Mouse (Mus musculus) forebrain, embryonic 11.5 days (tissue): Measurements from ENCODE around the gene Gsdma. TPM values are rescaled to one million over a fixed set of nuclear protein-coding genes. Genes with fewer than 3 reads are reported as not detected.

Source experiments
- ATAC-seq: fragments of 200-750 bp; cut with Nextera tagmentation; replicated peaks from 2 replicates; pipeline ENCODE4 v1.8.0; 2017; ENCODE audit warnings: moderate TSS enrichment; ENCODE audit not compliant: low FRiP score
- DNase-seq: peaks from one replicate; pipeline ENCODE4 v3.0.0-alpha.2; 2017; ENCODE audit warnings: low spot score
- H3K27ac ChIP-seq: fragments of 300-500 bp; sonication (generic); 2 replicates; pipeline ENCODE4 v1.5.1; 2014; ENCODE audit warnings: low read depth, low read length
- H3K27me3 ChIP-seq: fragments of 300-500 bp; sonication (generic); 2 replicates; pipeline ENCODE4 v1.6.1; 2014; ENCODE audit warnings: mild to moderate bottlenecking, low read length, mixed read lengths; ENCODE audit not compliant: control insufficient read depth, insufficient read depth
- H3K36me3 ChIP-seq: fragments of 300-500 bp; sonication (generic); 2 replicates; pipeline ENCODE4 v1.6.1; 2014; ENCODE audit warnings: mild to moderate bottlenecking, low read length, moderate library complexity, mixed read lengths; ENCODE audit not compliant: control insufficient read depth, insufficient read depth
- H3K4me1 ChIP-seq: fragments of 300-500 bp; sonication (generic); replicated peaks from 2 replicates; pipeline ENCODE4 v1.6.1; 2014; ENCODE audit warnings: low read length, mixed read lengths; ENCODE audit not compliant: control insufficient read depth, insufficient read depth
- H3K4me2 ChIP-seq: fragments of 300-500 bp; sonication (generic); 2 replicates; pipeline ENCODE4 v1.6.1; 2014; ENCODE audit warnings: low read depth, mild to moderate bottlenecking, low read length, moderate library complexity, mixed read lengths; ENCODE audit not compliant: severe bottlenecking
- H3K4me3 ChIP-seq: fragments of 300-500 bp; sonication (generic); 2 replicates; pipeline ENCODE4 v1.5.1; 2014; ENCODE audit warnings: low read depth, low read length
- H3K9ac ChIP-seq: fragments of 300-500 bp; sonication (generic); 2 replicates; pipeline ENCODE4 v1.6.1; 2014; ENCODE audit warnings: low read length
- H3K9me3 ChIP-seq: fragments of 300-500 bp; sonication (generic); 2 replicates; pipeline ENCODE4 v1.6.1; 2016; ENCODE audit warnings: low read length, mixed read lengths; ENCODE audit not compliant: control insufficient read depth
- WGBS: fragments of 180-500 bp; shearing (Covaris S2); extraction: QIAGEN DNeasy Blood & Tissue Kit; methylation state at CpG from one replicate; pipeline ENCODE4 v1.1.7; 2014; 5-methylcytosine and 5-hydroxymethylcytosine counted together
- polyA plus RNA-seq: library from polyadenylated mRNA; unstranded; fragments of >200 nt; fragmentation: Nextera tagmentation; extraction: Ambion mirVana; gene quantifications from 2 replicates; pipeline ENCODE4 v1.2.1, GENCODE M21; 2014

Gene Gsdma
- polyA plus RNA-seq, 1 experiment from 2014 or later, result not detected

DNA sequence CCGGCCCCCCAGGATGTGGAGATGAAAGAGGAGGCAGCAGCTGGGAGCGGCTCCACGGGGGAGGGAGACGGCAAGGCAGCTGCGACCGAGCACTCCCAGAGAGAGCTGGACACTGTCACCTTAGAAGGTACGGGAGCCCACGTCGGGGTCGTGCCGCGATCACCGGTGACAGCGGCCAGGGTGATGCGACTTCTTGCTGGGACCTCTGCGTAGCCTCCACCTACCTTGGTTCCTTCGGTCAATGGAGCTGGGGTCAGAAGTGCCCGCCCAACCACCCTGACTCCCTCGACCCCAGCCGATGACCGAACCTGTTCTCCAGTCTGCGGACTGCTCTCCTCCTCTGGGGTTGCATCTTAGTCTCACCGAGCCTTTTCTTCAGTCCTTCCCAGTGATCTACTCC lies 18.7 kb downstream of the Gsdma start:
- WGBS, result 0% methylated on average over 23 of the region's 23 CpGs
- peaks cover 5% of the 10 kb centered on the region; the same call in 1 of the 2 replicates for H3K4me1 ChIP-seq
- ATAC-seq (peak; percentile 47), DNase-seq (no peak)
- H3K27ac ChIP-seq, result no peak overlapping the region
- H3K9me3 ChIP-seq, result no peaks in the 10 kb centered on the region
- H3K36me3 ChIP-seq, result no peaks in the 10 kb centered on the region; the same call in 1 of the 2 replicates
- peak overlapping the region; percentile 69 for H3K4me2 ChIP-seq
- H3K9ac ChIP-seq, result peak overlapping the region; percentile 99
- H3K27me3 ChIP-seq, result no peaks in the 10 kb centered on the region
- peak overlapping the region; percentile 98 for H3K4me3 ChIP-seq

DNA sequence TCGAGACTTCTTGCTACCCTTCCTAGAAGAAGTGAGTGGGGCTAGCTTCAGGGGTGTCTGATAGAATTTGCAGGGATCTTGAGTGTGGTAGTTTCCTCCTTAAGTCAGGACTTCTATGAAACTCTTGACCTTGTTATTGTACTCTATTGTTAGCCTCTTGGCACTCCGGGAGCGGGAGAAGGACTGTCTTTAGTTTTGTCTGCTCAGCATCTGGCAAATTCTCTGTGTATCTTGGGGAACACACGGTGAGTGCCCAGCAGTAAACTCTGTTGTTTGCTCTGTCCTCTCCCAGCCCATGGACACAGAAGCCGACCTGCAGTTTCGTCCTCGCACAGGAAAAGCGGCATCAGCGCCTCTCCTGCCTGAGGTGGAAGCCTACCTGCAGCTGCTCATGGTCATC lies 21.5 kb downstream of the Gsdma start:
- WGBS, result 93% methylated on average over 9 of the region's 9 CpGs
- peaks cover 2% of the 10 kb centered on the region; the same call in 1 of the 2 replicates for H3K36me3 ChIP-seq

DNA sequence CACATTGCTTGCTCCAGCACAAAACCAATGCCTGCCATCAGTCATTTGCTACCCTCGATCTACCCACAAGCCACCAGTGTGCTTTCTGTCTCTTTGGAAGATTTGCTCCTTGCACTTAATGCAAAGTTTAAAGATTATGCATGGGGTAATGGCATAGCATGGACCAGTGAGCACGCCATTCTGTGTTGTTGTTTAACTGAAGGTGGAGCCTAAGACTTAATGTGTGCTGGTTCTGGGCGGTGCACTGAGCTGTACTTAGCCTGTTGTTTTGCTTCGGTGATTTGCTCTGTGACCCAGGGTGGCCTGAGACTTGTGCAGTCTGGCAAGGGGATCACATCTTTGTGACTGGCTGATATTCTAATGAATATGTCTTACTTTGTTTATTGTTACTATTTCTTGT lies 22.8 kb downstream of the Gsdma start:
- Histone ChIP-seq H3K27me3 (no peaks in the 10 kb centered on the region), H3K9ac (no peak overlapping the region), H3K9me3 (no peaks in the 10 kb centered on the region), H3K4me2 (no peak overlapping the region), H3K27ac (no peak overlapping the region), H3K4me1 (peaks cover 5% of the 10 kb centered on the region; the same call in 1 of the 2 replicates), H3K4me3 (no peak overlapping the region), H3K36me3 (peaks cover 11% of the 10 kb centered on the region)
- ATAC-seq (no peak), DNase-seq (no peak)
- WGBS, result 89% methylated on average over 4 of the region's 4 CpGs

More for the DNA sequence above, 21.5 kb downstream of the Gsdma start:
- no peaks in the 10 kb centered on the region for H3K27me3 ChIP-seq
- H3K4me3 ChIP-seq, result no peak overlapping the region
- no peaks in the 10 kb centered on the region for H3K9me3 ChIP-seq
- H3K4me2 ChIP-seq, result no peak overlapping the region
- no peak for ATAC-seq
- peaks cover 5% of the 10 kb centered on the region; the same call in 1 of the 2 replicates for H3K4me1 ChIP-seq
- H3K27ac ChIP-seq, result no peak overlapping the region
- H3K9ac ChIP-seq, result no peak overlapping the region
- no peak for DNase-seq

DNA sequence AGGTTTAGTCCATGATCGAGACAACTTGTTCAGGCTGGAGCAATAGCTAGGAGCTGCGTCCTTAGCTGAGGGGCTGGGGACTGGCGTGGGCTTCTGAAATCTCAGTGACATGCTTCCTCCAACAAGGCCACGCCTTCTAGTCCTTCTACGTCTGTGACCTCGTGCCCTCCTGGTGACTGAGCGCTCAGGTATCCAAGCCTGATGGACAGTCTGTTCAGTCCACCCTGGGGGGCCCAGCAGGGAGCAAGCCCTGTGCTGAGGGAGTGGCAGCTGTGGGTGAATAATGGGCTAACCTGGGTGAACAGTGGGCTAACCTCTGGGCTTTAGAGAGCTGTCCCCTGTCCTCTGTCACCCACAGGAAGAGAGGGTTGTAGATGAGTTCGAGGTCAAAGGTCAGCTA lies 23.9 kb downstream of the Gsdma start:
- Histone ChIP-seq H3K36me3 (peaks cover 11% of the 10 kb centered on the region), H3K27ac (no peak overlapping the region), H3K9ac (no peak overlapping the region), H3K27me3 (no peaks in the 10 kb centered on the region), H3K4me2 (no peak overlapping the region), H3K4me3 (no peak overlapping the region), H3K4me1 (peaks cover 5% of the 10 kb centered on the region; the same call in 1 of the 2 replicates), H3K9me3 (no peaks in the 10 kb centered on the region)
- ATAC-seq (no peak), DNase-seq (no peak)
- WGBS, result 96% methylated on average over 8 of the region's 8 CpGs

DNA sequence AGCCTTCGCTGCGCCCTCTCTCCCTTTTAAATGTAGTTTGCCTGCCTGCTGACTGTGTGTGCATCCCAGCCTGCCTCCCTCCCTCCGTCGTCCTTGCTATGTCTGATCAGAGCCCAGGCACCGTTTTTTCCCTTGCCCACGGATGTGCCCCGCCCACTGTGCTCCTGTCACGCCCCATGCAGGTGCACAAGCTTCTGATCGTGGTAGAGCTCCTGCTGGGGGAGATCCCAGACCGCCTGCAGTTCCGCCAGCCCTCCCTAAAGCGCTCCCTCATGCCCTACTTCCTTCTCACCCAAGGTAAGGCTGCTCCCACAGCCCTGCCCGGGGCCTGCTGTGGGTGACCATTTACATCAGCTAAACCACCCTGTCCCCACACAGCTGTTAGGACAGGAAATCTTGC lies 29.1 kb downstream of the Gsdma start:
- no peak for ATAC-seq
- Histone ChIP-seq H3K9ac (no peak overlapping the region), H3K9me3 (no peaks in the 10 kb centered on the region), H3K27me3 (no peaks in the 10 kb centered on the region), H3K4me2 (no peak overlapping the region), H3K27ac (no peak overlapping the region), H3K36me3 (peaks cover 27% of the 10 kb centered on the region), H3K4me3 (no peak overlapping the region), H3K4me1 (no peaks in the 10 kb centered on the region)
- WGBS, result 82% methylated on average over 13 of the region's 13 CpGs
- DNase-seq, result no peak

DNA sequence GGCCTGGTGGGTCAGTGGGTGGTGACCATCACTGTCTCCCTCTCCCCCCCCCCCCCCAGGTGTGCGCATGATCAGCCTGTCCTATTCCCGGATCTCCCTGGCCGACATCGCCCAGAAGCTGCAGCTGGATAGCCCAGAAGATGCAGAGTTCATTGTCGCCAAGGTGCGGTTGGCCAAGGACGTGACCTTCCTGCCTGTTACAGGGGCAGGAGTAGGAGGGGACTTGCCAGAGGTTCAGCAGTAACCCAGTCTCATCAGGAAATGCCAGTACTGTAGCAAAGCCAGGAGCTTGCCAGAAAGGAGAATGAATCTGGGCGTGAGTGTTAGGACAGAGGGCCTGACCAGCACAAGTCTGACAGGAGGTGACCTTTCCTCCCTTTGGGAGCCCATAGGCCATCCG lies 29.6 kb downstream of the Gsdma start:
- ATAC-seq, result no peak
- WGBS, result 91% methylated on average over 9 of the region's 9 CpGs
- H3K36me3 ChIP-seq, result peaks cover 27% of the 10 kb centered on the region

DNA sequence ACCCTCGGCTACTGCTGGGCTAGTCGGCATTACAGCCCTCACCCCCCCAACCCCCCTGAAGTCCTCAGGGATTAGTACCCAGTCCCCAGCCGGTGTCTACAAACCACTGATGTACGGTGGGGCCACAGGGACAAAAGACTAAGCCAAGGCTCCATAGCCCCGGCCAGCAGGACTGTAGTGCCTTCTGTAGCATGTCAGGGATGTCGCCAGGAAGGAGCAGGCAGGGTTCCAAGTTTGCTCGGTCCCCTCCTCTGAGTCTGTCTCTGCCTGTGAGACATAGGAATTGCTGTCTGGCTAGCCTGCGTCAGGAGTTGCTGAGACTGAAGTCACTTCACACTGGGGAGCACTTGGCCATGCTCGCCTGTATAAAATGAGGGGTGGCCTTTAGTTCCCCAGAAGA lies 30.1 kb downstream of the Gsdma start:
- Histone ChIP-seq H3K36me3 (peaks cover 27% of the 10 kb centered on the region), H3K27me3 (no peaks in the 10 kb centered on the region), H3K4me2 (no peak overlapping the region), H3K4me1 (no peaks in the 10 kb centered on the region), H3K27ac (no peak overlapping the region), H3K9ac (no peak overlapping the region), H3K9me3 (no peaks in the 10 kb centered on the region), H3K4me3 (no peak overlapping the region)
- DNase-seq (no peak), ATAC-seq (no peak)
- WGBS, result 83% methylated on average over 9 of the region's 9 CpGs

More for the DNA sequence above, 29.6 kb downstream of the Gsdma start:
- no peak for DNase-seq
- H3K27ac ChIP-seq, result no peak overlapping the region
- H3K9me3 ChIP-seq, result no peaks in the 10 kb centered on the region
- no peak overlapping the region for H3K4me3 ChIP-seq
- H3K9ac ChIP-seq, result no peak overlapping the region
- H3K4me1 ChIP-seq, result no peaks in the 10 kb centered on the region
- no peak overlapping the region for H3K4me2 ChIP-seq
- no peaks in the 10 kb centered on the region for H3K27me3 ChIP-seq

DNA sequence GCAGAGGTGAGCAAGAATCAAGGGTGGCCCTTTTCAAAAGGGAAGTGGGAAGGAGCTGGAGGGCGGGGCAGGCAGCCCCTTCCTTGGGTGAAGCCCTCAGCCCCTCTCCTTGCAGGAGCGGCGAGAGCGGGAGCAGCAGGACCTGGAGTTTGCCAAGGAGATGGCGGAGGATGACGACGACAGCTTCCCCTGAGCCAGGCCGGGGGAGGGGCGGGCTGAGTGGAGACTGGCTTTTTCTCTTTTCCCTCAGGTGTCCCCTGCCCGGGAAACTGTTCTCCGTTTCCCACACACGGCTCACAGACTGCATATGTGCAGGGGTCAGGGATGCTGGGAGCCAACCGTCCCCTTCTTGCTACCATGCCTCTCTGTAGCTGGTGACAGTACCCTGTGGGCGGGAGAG lies 31.3 kb downstream of the Gsdma start:
- Histone ChIP-seq H3K4me3 (no peak overlapping the region), H3K9me3 (no peaks in the 10 kb centered on the region), H3K27me3 (no peaks in the 10 kb centered on the region), H3K4me1 (no peaks in the 10 kb centered on the region), H3K9ac (no peak overlapping the region), H3K36me3 (peaks cover 27% of the 10 kb centered on the region), H3K27ac (no peak overlapping the region), H3K4me2 (no peak overlapping the region)
- WGBS, result 74% methylated on average over 14 of the region's 14 CpGs
- ATAC-seq (no peak), DNase-seq (no peak)

DNA sequence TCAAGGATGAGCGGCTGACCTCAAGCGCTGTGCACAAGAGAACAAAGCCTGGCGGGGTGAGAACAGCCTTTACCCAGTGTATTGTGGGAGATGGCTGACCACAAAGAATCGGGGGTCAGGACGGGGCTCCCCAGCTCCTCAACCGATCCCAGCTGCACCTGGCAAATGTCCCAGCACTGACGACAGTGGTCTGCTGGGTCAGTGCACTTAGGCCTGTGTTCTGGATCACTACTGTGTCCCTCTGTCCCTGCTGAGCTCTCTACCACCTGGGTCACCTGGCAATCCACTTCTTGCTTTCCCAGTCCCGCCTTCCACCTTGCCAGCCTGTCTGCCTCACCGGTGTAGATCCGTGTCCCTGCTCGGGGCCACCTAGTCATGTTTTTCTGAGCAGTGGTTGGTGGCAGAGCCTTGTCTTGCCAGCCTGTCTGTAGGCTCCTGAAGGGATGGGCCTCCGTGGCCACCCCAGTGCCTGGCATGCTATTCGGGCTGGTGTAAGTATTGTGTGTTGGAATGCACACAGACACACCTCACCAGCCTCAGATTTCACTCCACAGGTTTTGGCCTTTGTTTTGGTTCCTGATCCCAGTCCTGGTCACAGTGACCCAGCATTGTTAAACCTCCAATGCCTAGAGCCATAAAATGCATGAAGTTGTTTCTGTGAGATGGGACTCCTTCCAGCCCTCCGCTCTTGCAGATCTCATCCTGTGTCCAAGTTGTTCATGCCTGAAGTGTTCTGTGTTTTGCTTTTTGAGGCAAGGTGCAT lies 32.5 kb downstream of the Gsdma start:
- no peak overlapping the region for H3K27ac ChIP-seq
- WGBS, result 90% methylated on average over 14 of the region's 14 CpGs
- peaks cover 17% of the 10 kb centered on the region for H3K36me3 ChIP-seq
- H3K4me3 ChIP-seq, result no peak overlapping the region
- ATAC-seq, result no peak
- no peaks in the 10 kb centered on the region for H3K9me3 ChIP-seq
- DNase-seq, result no peak
- no peaks in the 10 kb centered on the region for H3K4me1 ChIP-seq
- no peak overlapping the region for H3K4me2 ChIP-seq
- no peak overlapping the region for H3K9ac ChIP-seq
- no peaks in the 10 kb centered on the region for H3K27me3 ChIP-seq
